In the genomic region with DNA sequence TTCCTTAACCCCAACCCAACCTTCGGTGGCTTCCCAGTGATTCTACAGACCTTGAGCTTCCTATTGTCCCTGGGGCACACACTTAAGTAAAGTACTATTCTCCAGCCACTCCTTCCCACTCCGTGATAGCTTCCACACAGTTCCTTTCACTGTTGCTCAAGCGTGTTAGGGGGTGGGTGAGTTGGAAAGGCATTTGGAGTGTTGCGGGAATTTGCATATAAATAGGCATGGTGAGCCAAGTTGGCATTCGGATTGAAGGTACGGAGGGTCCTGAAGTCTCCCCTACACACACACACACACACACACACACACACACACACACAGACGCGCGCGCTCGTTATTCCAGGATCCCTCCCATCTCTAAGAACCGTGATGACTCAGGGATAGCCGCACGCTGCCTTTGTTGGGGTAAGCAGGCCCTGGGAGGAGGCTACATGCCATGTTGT, we compare ENCODE assay signal across 8 mouse cellular contexts. TPM values are rescaled to one million over a fixed set of nuclear protein-coding genes. Genes with fewer than 3 reads are reported as not detected.
DNase-seq lines count a peak whose midpoint lies in the region; ATAC-seq and TF ChIP-seq lines count a peak whose summit lies in the region.

No protein-coding gene starts in this region.

- no peaks in the 10 kb centered on the region for H3K36me3 ChIP-seq in hindbrain, embryonic 12.5 days
- H3K36me3 ChIP-seq in midbrain, postnatal 0 days (ENCODE audit: insufficient read depth, low read length): no peaks in the 10 kb centered on the region

- peaks cover 6% of the 10 kb centered on the region for H3K4me1 ChIP-seq in cerebellum, adult 2 months (ENCODE audit: control insufficient read depth, insufficient read depth, low read length)
- peaks cover 17% of the 10 kb centered on the region for H3K4me1 ChIP-seq in hindbrain, embryonic 12.5 days
- peaks cover 4% of the 10 kb centered on the region; the same call in 1 of the 2 replicates for H3K4me1 ChIP-seq in midbrain, postnatal 0 days (ENCODE audit: insufficient read depth, low read length)

- no peaks in the 10 kb centered on the region for H3K27me3 ChIP-seq in cerebellum, adult 2 months (ENCODE audit: control insufficient read depth, insufficient read depth, low read length)
- H3K27me3 ChIP-seq in hindbrain, embryonic 12.5 days: peaks cover 55% of the 10 kb centered on the region
- H3K27me3 ChIP-seq in midbrain, postnatal 0 days (ENCODE audit: insufficient read depth, low read length): peaks cover 33% of the 10 kb centered on the region

- peak overlapping the region; percentile 48 for H3K4me3 ChIP-seq in cerebellum, adult 2 months (replicated peaks; ENCODE audit: insufficient read depth, low read depth, low read length)
- peak overlapping the region; percentile 52 for H3K4me3 ChIP-seq in hindbrain, embryonic 12.5 days
- peak overlapping the region; percentile 53 for H3K4me3 ChIP-seq in midbrain, postnatal 0 days (ENCODE audit: low read depth, low read length)

- no peaks in the 10 kb centered on the region for H3K9me3 ChIP-seq in hindbrain, embryonic 12.5 days (replicated peaks)
- H3K9me3 ChIP-seq in midbrain, postnatal 0 days (ENCODE audit: low read length): no peaks in the 10 kb centered on the region

- TF ChIP-seq CTCF in cerebellum, adult 2 months (IDR thresholded peaks at IDR 0.05; ENCODE audit: borderline replicate concordance, insufficient read depth, low read depth, low read length): no peak
- no peak for TF ChIP-seq CTCF in midbrain, postnatal 0 days (IDR thresholded peaks at IDR 0.05)

- WGBS in cerebellum, adult 2 months: 8% methylated on average over 14 of the region's 14 CpGs
- WGBS in hindbrain, embryonic 12.5 days: 2% methylated on average over 14 of the region's 14 CpGs
- WGBS in midbrain, postnatal 0 days: 3% methylated on average over 14 of the region's 14 CpGs

- no peak for DNase-seq in cerebellum, adult 2 months
- no peak for DNase-seq in cerebellum, adult 18-20 months
- peak; percentile 3 for DNase-seq in lung, postnatal 25 days (ENCODE audit: low spot score)
- DNase-seq in lung, postnatal 10 days: no peak
- peak; percentile 12 for DNase-seq in midbrain, postnatal 0 days (ENCODE audit: low spot score)
- DNase-seq in natural killer cell, adult 2 months (ENCODE audit: low spot score in 2 of 2): no peak
- DNase-seq in gastrocnemius, postnatal 36 days: no peak

- TF ChIP-seq POLR2A in cerebellum, adult 2 months (IDR thresholded peaks at IDR 0.05; ENCODE audit: borderline replicate concordance, insufficient read depth, low read length): no peak

- peak overlapping the region; percentile 99 for H3K4me2 ChIP-seq in hindbrain, embryonic 12.5 days (replicated peaks)
- H3K4me2 ChIP-seq in midbrain, postnatal 0 days (ENCODE audit: low read depth, low read length, poor library complexity, severe bottlenecking): peak overlapping the region; percentile 99

- peak; percentile 31; the same call in 1 of the 2 replicates for ATAC-seq in hindbrain, embryonic 12.5 days (ENCODE audit: low FRiP score)
- ATAC-seq in midbrain, postnatal 0 days (ENCODE audit: low FRiP score): no peak

- intact Hi-C loops in gastrocnemius, postnatal 36 days (cut with DNase I): no loop called here

- no peak overlapping the region for H3K27ac ChIP-seq in cerebellum, adult 2 months (ENCODE audit: insufficient read depth, low read length)
- H3K27ac ChIP-seq in hindbrain, embryonic 12.5 days: no peak overlapping the region
- H3K27ac ChIP-seq in midbrain, postnatal 0 days (ENCODE audit: low read depth, low read length): no peak overlapping the region

- H3K9ac ChIP-seq in hindbrain, embryonic 12.5 days: peak overlapping the region; percentile 59
- H3K9ac ChIP-seq in midbrain, postnatal 0 days (replicated peaks; ENCODE audit: low read length, poor library complexity, severe bottlenecking): no peak overlapping the region

RNA-seq across cellular contexts. Expression of gene Slc4a11, which starts 0.5 kb away (rescaled TPM):
- 0.62 and 0.93 TPM in 2 replicates for polyA plus RNA-seq in cerebellum, adult 2 months (2012; rRNA removed)
- polyA plus RNA-seq in hindbrain, embryonic 12.5 days (2016; fragmentation: Nextera tagmentation; extraction: Ambion mirVana): 0.52 and 0.63 TPM in 2 replicates
- 0.16 and 0.33 TPM in 2 replicates for total RNA-seq in midbrain, postnatal 0 days (2014; rRNA removed)
- 0.42 and 0.56 TPM in 2 replicates for polyA plus RNA-seq in midbrain, postnatal 0 days (2015; fragmentation: Nextera tagmentation; extraction: Ambion mirVana)
- under 1 TPM in 1 of 2 experiments, not detected in 1; 0.12 TPM for total RNA-seq in gastrocnemius, postnatal 36 days (2021)

RNA-seq across cellular contexts. Expression of gene Itpa, which starts 30.4 kb away (rescaled TPM):
- 50.7 and 57.9 TPM in 2 replicates for polyA plus RNA-seq in cerebellum, adult 2 months (2012; rRNA removed)
- 130 and 133 TPM in 2 replicates for polyA plus RNA-seq in hindbrain, embryonic 12.5 days (2016; fragmentation: Nextera tagmentation; extraction: Ambion mirVana)
- 140 and 160 TPM in 2 replicates for total RNA-seq in midbrain, postnatal 0 days (2014; rRNA removed)
- 126 and 130 TPM in 2 replicates for polyA plus RNA-seq in midbrain, postnatal 0 days (2015; fragmentation: Nextera tagmentation; extraction: Ambion mirVana)
- total RNA-seq in gastrocnemius, postnatal 36 days (2021): 10 to 100 TPM; 10.8 to 13.2 TPM

RNA-seq across cellular contexts. Expression of gene Ddrgk1, which starts 33.4 kb away (rescaled TPM):
- polyA plus RNA-seq in cerebellum, adult 2 months (2012; rRNA removed): 98.5 and 109 TPM in 2 replicates
- polyA plus RNA-seq in hindbrain, embryonic 12.5 days (2016; fragmentation: Nextera tagmentation; extraction: Ambion mirVana): 58.0 and 63.5 TPM in 2 replicates
- total RNA-seq in midbrain, postnatal 0 days (2014; rRNA removed): 24.4 and 36.0 TPM in 2 replicates
- 88.6 and 90.4 TPM in 2 replicates for polyA plus RNA-seq in midbrain, postnatal 0 days (2015; fragmentation: Nextera tagmentation; extraction: Ambion mirVana)
- 10 to 100 TPM; 82.3 to 96.2 TPM for total RNA-seq in gastrocnemius, postnatal 36 days (2021)

RNA-seq across cellular contexts. Expression of gene Lzts3, which starts 55.2 kb away (rescaled TPM):
- 89.4 and 94.9 TPM in 2 replicates for polyA plus RNA-seq in cerebellum, adult 2 months (2012; rRNA removed)
- polyA plus RNA-seq in hindbrain, embryonic 12.5 days (2016; fragmentation: Nextera tagmentation; extraction: Ambion mirVana): 8.4 TPM in 2 replicates
- total RNA-seq in midbrain, postnatal 0 days (2014; rRNA removed): 65.9 and 76.6 TPM in 2 replicates
- polyA plus RNA-seq in midbrain, postnatal 0 days (2015; fragmentation: Nextera tagmentation; extraction: Ambion mirVana): 14.2 and 18.8 TPM in 2 replicates
- total RNA-seq in gastrocnemius, postnatal 36 days (2021): 1 to 10 TPM; 1.9 to 2.4 TPM

Comparison
In these comparisons a context has a peak if more than half of its experiments do, and no peak if none do; other contexts are left out.
1. DNase-seq: peak in lung, postnatal 25 days (single experiment) and midbrain, postnatal 0 days (single experiment); none in cerebellum, adult 2 months (0 of 2), cerebellum, adult 18-20 months (0 of 2), lung, postnatal 10 days (single experiment), natural killer cell, adult 2 months (0 of 2) and gastrocnemius, postnatal 36 days (0 of 2).
2. Peak in every context shown above with its lines, with median percentiles within 50 percentile points of each other: H3K4me3 ChIP-seq.